ENCODE assay signal across 14 mouse cellular contexts in genomic region chr2:102686108-102686450, GRCm38 (mm10). TPM values are rescaled to one million over a fixed set of nuclear protein-coding genes. Genes with fewer than 3 reads are reported as not detected.
DNase-seq lines count a peak whose midpoint lies in the region; ATAC-seq and TF ChIP-seq lines count a peak whose summit lies in the region.
"Had no signal": no experiment of that assay in that cellular context is flagged by ENCODE, and none has a peak within 500 bp of the region (broad histone marks: within the 10 kb centered on the region; RNA-seq: fewer than 3 reads in every experiment).

No protein-coding gene starts in this region.

- no peaks in the 10 kb centered on the region for H3K36me3 ChIP-seq in kidney, embryonic 16.5 days (ENCODE audit: insufficient read depth, low read length)
- no peaks in the 10 kb centered on the region for H3K36me3 ChIP-seq in hindbrain, embryonic 10.5 days
- H3K36me3 ChIP-seq in midbrain, embryonic 13.5 days, result no peaks in the 10 kb centered on the region
- H3K36me3 ChIP-seq: embryonic facial prominence, embryonic 13.5 days; liver, embryonic 13.5 days had no signal

- ATAC-seq in kidney, embryonic 16.5 days (ENCODE audit: low FRiP score, low TSS enrichment), result peak; percentile 49; the same call in 1 of the 2 replicates
- no peak; the same call in 1 of the 2 replicates for ATAC-seq in midbrain, embryonic 13.5 days
- ATAC-seq: CD4-positive, CD25-positive, alpha-beta regulatory T cell, adult 4 months had no signal

- no peak overlapping the region for H3K4me3 ChIP-seq in kidney, embryonic 16.5 days (ENCODE audit: low read length)
- H3K4me3 ChIP-seq in cortical plate, adult 2 months (ENCODE audit: insufficient read depth, low read length), result no peak overlapping the region
- no peak overlapping the region for H3K4me3 ChIP-seq in hindbrain, embryonic 10.5 days
- H3K4me3 ChIP-seq in midbrain, embryonic 13.5 days (replicated peaks), result no peak overlapping the region; the same call in 1 of the 2 replicates
- H3K4me3 ChIP-seq: embryonic facial prominence, embryonic 13.5 days; liver, embryonic 13.5 days had no signal

- no peak overlapping the region for H3K27ac ChIP-seq in kidney, embryonic 16.5 days (ENCODE audit: low read length)
- H3K27ac ChIP-seq in cortical plate, adult 2 months (ENCODE audit: insufficient read depth, low read length), result peak overlapping the region; percentile 57; the same call in 1 of the 2 replicates
- H3K27ac ChIP-seq in hindbrain, embryonic 10.5 days, result peak overlapping the region; percentile 74
- peak overlapping the region; percentile 77 for H3K27ac ChIP-seq in midbrain, embryonic 13.5 days
- H3K27ac ChIP-seq: embryonic facial prominence, embryonic 13.5 days; liver, embryonic 13.5 days had no signal

- H3K4me2 ChIP-seq in kidney, embryonic 16.5 days (replicated peaks; ENCODE audit: low read depth, low read length), result 0 out of 2 replicates have a peak overlapping the region, but pooled peaks have one; percentile 17
- H3K4me2 ChIP-seq in midbrain, embryonic 13.5 days (replicated peaks), result peak overlapping the region; percentile 36
- H3K4me2 ChIP-seq: embryonic facial prominence, embryonic 13.5 days; liver, embryonic 13.5 days had no signal

- TF ChIP-seq POLR2A in cortical plate, adult 2 months (IDR thresholded peaks at IDR 0.05; ENCODE audit: extremely low read depth, insufficient read depth, low read length), result no peak

- H3K4me1 ChIP-seq in kidney, embryonic 16.5 days (ENCODE audit: insufficient read depth, low read length), result 0 out of 2 replicates have a peak, but pooled peaks cover 4% of the 10 kb centered on the region
- peaks cover 14% of the 10 kb centered on the region for H3K4me1 ChIP-seq in cortical plate, adult 2 months (ENCODE audit: control insufficient read depth, insufficient read depth, low read length)
- peaks cover 12% of the 10 kb centered on the region; the same call in 1 of the 2 replicates for H3K4me1 ChIP-seq in hindbrain, embryonic 10.5 days (replicated peaks)
- peaks cover 36% of the 10 kb centered on the region for H3K4me1 ChIP-seq in midbrain, embryonic 13.5 days (replicated peaks)
- H3K4me1 ChIP-seq: embryonic facial prominence, embryonic 13.5 days; liver, embryonic 13.5 days had no signal

- no peaks in the 10 kb centered on the region for H3K9me3 ChIP-seq in kidney, embryonic 16.5 days (ENCODE audit: low read length)
- H3K9me3 ChIP-seq in hindbrain, embryonic 10.5 days, result no peaks in the 10 kb centered on the region
- H3K9me3 ChIP-seq in midbrain, embryonic 13.5 days, result no peaks in the 10 kb centered on the region
- H3K9me3 ChIP-seq: embryonic facial prominence, embryonic 13.5 days; liver, embryonic 13.5 days had no signal

- H3K9ac ChIP-seq in kidney, embryonic 16.5 days (replicated peaks; ENCODE audit: low read length), result no peak overlapping the region
- no peak overlapping the region; the same call in 1 of the 2 replicates for H3K9ac ChIP-seq in midbrain, embryonic 13.5 days (replicated peaks)
- H3K9ac ChIP-seq: embryonic facial prominence, embryonic 13.5 days; liver, embryonic 13.5 days had no signal

- DNase-seq in kidney, adult 9 months, result no peak
- DNase-seq in hindbrain, embryonic 10.5 days (ENCODE audit: low spot score), result peak; percentile 18
- DNase-seq in frontal cortex, adult 2 months (ENCODE audit: extremely low spot score in 1 of 2, low spot score in 1 of 2), result no peak
- no peak for DNase-seq in lung, postnatal 10 days
- no peak for DNase-seq in gastrocnemius, adult 18-20 months (ENCODE audit: low spot score)
- DNase-seq: cerebellum, postnatal 25 days; heart, adult 11 months; liver, embryonic 13.5 days; lung, postnatal 4 days had no signal

- H3K27me3 ChIP-seq in kidney, embryonic 16.5 days (ENCODE audit: insufficient read depth, low read length), result no peaks in the 10 kb centered on the region
- H3K27me3 ChIP-seq in hindbrain, embryonic 10.5 days (ENCODE audit: insufficient read depth, poor library complexity, severe bottlenecking), result no peaks in the 10 kb centered on the region
- H3K27me3 ChIP-seq in midbrain, embryonic 13.5 days, result no peaks in the 10 kb centered on the region
- H3K27me3 ChIP-seq: embryonic facial prominence, embryonic 13.5 days; liver, embryonic 13.5 days had no signal

- TF ChIP-seq CTCF in cortical plate, adult 2 months (IDR thresholded peaks at IDR 0.05; ENCODE audit: extremely low read depth, insufficient read depth, low read length), result no peak

- 59% methylated on average over 9 of the region's 9 CpGs for WGBS in kidney, embryonic 16.5 days
- 70% methylated on average over 9 of the region's 9 CpGs for WGBS in hindbrain, embryonic 10.5 days
- WGBS in midbrain, embryonic 13.5 days, result 34% methylated on average over 9 of the region's 9 CpGs

RNA-seq across cellular contexts. Expression of gene Slc1a2, which starts 27.6 kb away (rescaled TPM):
- polyA plus RNA-seq in kidney, embryonic 16.5 days (2015; fragmentation: Nextera tagmentation; extraction: Ambion mirVana), result 0.12 and 0.13 TPM in 2 replicates
- polyA plus RNA-seq in cortical plate, adult 2 months (2012; rRNA removed), result 765 and 784 TPM in 2 replicates
- 5.9 and 10.9 TPM in 2 replicates for polyA plus RNA-seq in hindbrain, embryonic 10.5 days (2016; fragmentation: Nextera tagmentation; extraction: Ambion mirVana)
- 20.5 and 26.1 TPM in 2 replicates for polyA plus RNA-seq in midbrain, embryonic 13.5 days (2015; fragmentation: Nextera tagmentation; extraction: Ambion mirVana)
- 570 and 587 TPM in 2 replicates for polyA plus RNA-seq in frontal cortex, adult 2 months (2012; rRNA removed)
- under 1 TPM in 1 of 2 experiments, not detected in 1; 0.55 TPM for total RNA-seq in gastrocnemius, adult 18-20 months (2021)

Comparison
In these comparisons a context has a peak if more than half of its experiments do, and no peak if none do; other contexts are left out.
1. RNA of gene Slc1a2, which starts 27.6 kb away (polyA plus RNA-seq): 765 to 784 TPM in cortical plate, adult 2 months and 570 to 587 TPM in frontal cortex, adult 2 months; 20.5 to 26.1 TPM in midbrain, embryonic 13.5 days, 5.9 to 10.9 TPM in hindbrain, embryonic 10.5 days and 0.12 to 0.13 TPM in kidney, embryonic 16.5 days; every median in the first group is over 10 times any median in the second.